Mouse (Mus musculus): ENCODE results near the gene Cacna1c. TPM values are rescaled to one million over a fixed set of nuclear protein-coding genes. Genes with fewer than 3 reads are reported as not detected.
A peak's percentile ranks its signal among the peaks of the same experiment; 100 is the strongest.

Cacna1c gene
- polyA plus RNA-seq, 1 experiment = not detected

- no peaks in the 10 kb centered on the region for H3K27me3 ChIP-seq (ENCODE audit: control insufficient read depth, insufficient read depth, insufficient read length)
- no peak overlapping the region for H3ac ChIP-seq (ENCODE audit: control insufficient read depth, insufficient read length)
- H3K36me3 ChIP-seq (ENCODE audit: control insufficient read depth, insufficient read depth) = no peaks in the 10 kb centered on the region
- no peak overlapping the region for H3K4me3 ChIP-seq
- no peak for TF ChIP-seq POLR2A (IDR thresholded peaks at IDR 0.05; ENCODE audit: insufficient read length, low read depth)
- no peak for TF ChIP-seq E2F4 (IDR thresholded peaks at IDR 0.05; ENCODE audit: insufficient read depth)
- no peak for TF ChIP-seq REST (IDR thresholded peaks at IDR 0.05; ENCODE audit: insufficient read depth, insufficient read length)
- no peak for TF ChIP-seq USF1 (IDR thresholded peaks at IDR 0.05; ENCODE audit: low read depth)
- TF ChIP-seq MYOD1 (IDR thresholded peaks at IDR 0.05; ENCODE audit: control insufficient read depth in 1 of 3, insufficient read length in 2 of 3, low read depth in 2 of 3) = no peak
- no peak for TF ChIP-seq MYOG (IDR thresholded peaks at IDR 0.05; ENCODE audit: control insufficient read depth in 1 of 3, insufficient read depth in 1 of 3, insufficient read length in 2 of 3, low read depth in 2 of 3)
- TF ChIP-seq TCF3 (IDR thresholded peaks at IDR 0.05; ENCODE audit: insufficient read length, low read depth) = no peak
- TF ChIP-seq SRF (IDR thresholded peaks at IDR 0.05; ENCODE audit: control insufficient read depth, insufficient read length, low read depth) = no peak
- TF ChIP-seq CEBPB (IDR thresholded peaks at IDR 0.05; ENCODE audit: insufficient read depth, poor library complexity, severe bottlenecking) = no peak
- no peak for TF ChIP-seq TCF12 (IDR thresholded peaks at IDR 0.05; ENCODE audit: insufficient read depth, poor library complexity, severe bottlenecking)
- no peak for TF ChIP-seq MAX (IDR thresholded peaks at IDR 0.05; ENCODE audit: low read depth)
- no peak for TF ChIP-seq POLR2AphosphoS2 (IDR thresholded peaks at IDR 0.05; ENCODE audit: insufficient read length, low read depth)
- H3K4me2 ChIP-seq (ENCODE audit: low read depth) = no peak overlapping the region
- H3K79me2 ChIP-seq (ENCODE audit: control insufficient read depth, insufficient read depth) = no peaks in the 10 kb centered on the region
These were observed 16.0 kb downstream of the Cacna1c start for GRCm38 (mm10) chr6:119180188-119180587.

- Histone ChIP-seq H3K79me2 (ENCODE audit: control insufficient read depth, insufficient read depth) (no peaks in the 10 kb centered on the region), H3K4me3 (no peak overlapping the region), H3K4me2 (ENCODE audit: low read depth) (no peak overlapping the region), H3ac (ENCODE audit: control insufficient read depth, insufficient read length) (no peak overlapping the region), H3K27me3 (ENCODE audit: control insufficient read depth, insufficient read depth, insufficient read length) (no peaks in the 10 kb centered on the region), H3K36me3 (ENCODE audit: control insufficient read depth, insufficient read depth) (no peaks in the 10 kb centered on the region)
- TF ChIP-seq TCF3 (IDR thresholded peaks at IDR 0.05; ENCODE audit: insufficient read length, low read depth) (no peak), MAX (IDR thresholded peaks at IDR 0.05; ENCODE audit: low read depth) (no peak), MYOD1 (IDR thresholded peaks at IDR 0.05; ENCODE audit: control insufficient read depth in 1 of 3, insufficient read length in 2 of 3, low read depth in 2 of 3) (no peak), SRF (IDR thresholded peaks at IDR 0.05; ENCODE audit: control insufficient read depth, insufficient read length, low read depth) (no peak), E2F4 (IDR thresholded peaks at IDR 0.05; ENCODE audit: insufficient read depth) (no peak)
These were observed 19.1 kb downstream of the Cacna1c start for GRCm38 (mm10) chr6:119177101-119177500.

- H3K79me2 ChIP-seq (ENCODE audit: control insufficient read depth, insufficient read depth) = no peaks in the 10 kb centered on the region
- peak overlapping the region; percentile 94 for H3K4me2 ChIP-seq (ENCODE audit: low read depth)
- peak overlapping the region; percentile 37 for H3K4me3 ChIP-seq
- peak overlapping the region; percentile 21 for H3ac ChIP-seq (ENCODE audit: control insufficient read depth, insufficient read length)
- TF ChIP-seq POLR2A (IDR thresholded peaks at IDR 0.05; ENCODE audit: insufficient read length, low read depth) = no peak
- TF ChIP-seq TCF3 (IDR thresholded peaks at IDR 0.05; ENCODE audit: insufficient read length, low read depth) = no peak
- TF ChIP-seq E2F4 (IDR thresholded peaks at IDR 0.05; ENCODE audit: insufficient read depth) = no peak
- TF ChIP-seq CEBPB (IDR thresholded peaks at IDR 0.05; ENCODE audit: insufficient read depth, poor library complexity, severe bottlenecking) = no peak
- no peak for TF ChIP-seq MYOG (IDR thresholded peaks at IDR 0.05; ENCODE audit: control insufficient read depth in 1 of 3, insufficient read depth in 1 of 3, insufficient read length in 2 of 3, low read depth in 2 of 3)
- TF ChIP-seq MYOD1 (IDR thresholded peaks at IDR 0.05; ENCODE audit: control insufficient read depth in 1 of 3, insufficient read length in 2 of 3, low read depth in 2 of 3) = no peak
- TF ChIP-seq POLR2AphosphoS2 (IDR thresholded peaks at IDR 0.05; ENCODE audit: insufficient read length, low read depth) = no peak
- TF ChIP-seq TCF12 (IDR thresholded peaks at IDR 0.05; ENCODE audit: insufficient read depth, poor library complexity, severe bottlenecking) = no peak
- TF ChIP-seq REST (IDR thresholded peaks at IDR 0.05; ENCODE audit: insufficient read depth, insufficient read length) = no peak
- no peak for TF ChIP-seq SRF (IDR thresholded peaks at IDR 0.05; ENCODE audit: control insufficient read depth, insufficient read length, low read depth)
- no peak for TF ChIP-seq MAX (IDR thresholded peaks at IDR 0.05; ENCODE audit: low read depth)
- no peak for TF ChIP-seq USF1 (IDR thresholded peaks at IDR 0.05; ENCODE audit: low read depth)
- H3K27me3 ChIP-seq (ENCODE audit: control insufficient read depth, insufficient read depth, insufficient read length) = no peaks in the 10 kb centered on the region
- no peaks in the 10 kb centered on the region for H3K36me3 ChIP-seq (ENCODE audit: control insufficient read depth, insufficient read depth)
These were observed 20.1 kb downstream of the Cacna1c start for GRCm38 (mm10) chr6:119176103-119176502.

GRCm38 (mm10) chr6:119175078-119175853, 21.0 kb downstream of the Cacna1c start, which contains the start of gene Dcp1b:
Dcp1b (plus strand) TSS chr6:119175253.
- H3ac ChIP-seq (ENCODE audit: control insufficient read depth, insufficient read length) = peak within 1 kb of the TSS; percentile 21
- H3K36me3 ChIP-seq (ENCODE audit: control insufficient read depth, insufficient read depth) = no peaks in the 10 kb centered on the region
- TF ChIP-seq E2F4 (IDR thresholded peaks at IDR 0.05; ENCODE audit: insufficient read depth) = no peak
- no peak for TF ChIP-seq USF1 (IDR thresholded peaks at IDR 0.05; ENCODE audit: low read depth)
- peak in 1 of 3 experiments; percentile 35 for TF ChIP-seq MYOG (IDR thresholded peaks at IDR 0.05; ENCODE audit: control insufficient read depth in 1 of 3, insufficient read depth in 1 of 3, insufficient read length in 2 of 3, low read depth in 2 of 3)
- no peak for TF ChIP-seq SRF (IDR thresholded peaks at IDR 0.05; ENCODE audit: control insufficient read depth, insufficient read length, low read depth)
- TF ChIP-seq TCF3 (IDR thresholded peaks at IDR 0.05; ENCODE audit: insufficient read length, low read depth) = no peak
- peak in 1 of 3 experiments; percentile 75 for TF ChIP-seq MYOD1 (IDR thresholded peaks at IDR 0.05; ENCODE audit: control insufficient read depth in 1 of 3, insufficient read length in 2 of 3, low read depth in 2 of 3)
- TF ChIP-seq POLR2A (IDR thresholded peaks at IDR 0.05; ENCODE audit: insufficient read length, low read depth) = peak; percentile 80
- peak; percentile 68 for TF ChIP-seq POLR2AphosphoS2 (IDR thresholded peaks at IDR 0.05; ENCODE audit: insufficient read length, low read depth)
- peak within 1 kb of the TSS; percentile 94 for H3K4me2 ChIP-seq (ENCODE audit: low read depth)
- no peaks in the 10 kb centered on the region for H3K27me3 ChIP-seq (ENCODE audit: control insufficient read depth, insufficient read depth, insufficient read length)
- peak within 1 kb of the TSS; percentile 37 for H3K4me3 ChIP-seq
- H3K79me2 ChIP-seq (ENCODE audit: control insufficient read depth, insufficient read depth) = no peaks in the 10 kb centered on the region

All from myocyte (in vitro differentiated cells).